Mouse (Mus musculus) limb, embryonic 10.5 days (tissue): ENCODE results near the gene Eef1e1. TPM values are rescaled to one million over a fixed set of nuclear protein-coding genes. Genes with fewer than 3 reads are reported as not detected.
A peak's percentile ranks its signal among the peaks of the same experiment; 100 is the strongest.
"Not testable (repeated sequence)": the region's sequence is repeated elsewhere in the genome, so short reads cannot be mapped to it uniquely, and the experiment has no call there.

ENCODE experiments used
- DNase-seq: peaks from one replicate; pipeline ENCODE4 v3.0.0-alpha.2; 2017; ENCODE audit warnings: low spot score
- H3K27ac ChIP-seq: fragments of 300-500 bp; sonication (generic); 2 replicates; pipeline ENCODE4 v1.5.1; 2016; ENCODE audit warnings: mild to moderate bottlenecking
- H3K27me3 ChIP-seq: fragments of 300-500 bp; sonication (generic); 2 replicates; pipeline ENCODE4 v1.6.1; 2016; ENCODE audit warnings: low read depth, mild to moderate bottlenecking; ENCODE audit not compliant: poor library complexity, severe bottlenecking
- H3K36me3 ChIP-seq: fragments of 300-500 bp; sonication (generic); 2 replicates; pipeline ENCODE4 v1.6.1; 2016; ENCODE audit warnings: mild to moderate bottlenecking, moderate library complexity
- H3K4me1 ChIP-seq: fragments of 300-500 bp; sonication (generic); 2 replicates; pipeline ENCODE4 v1.6.1; 2016
- H3K4me3 ChIP-seq: fragments of 300-500 bp; sonication (generic); 2 replicates; pipeline ENCODE4 v1.5.1; 2016; ENCODE audit warnings: mild to moderate bottlenecking, moderate library complexity
- H3K9me3 ChIP-seq: fragments of 300-500 bp; sonication (generic); replicated peaks from 2 replicates; pipeline ENCODE4 v1.6.1; 2016; ENCODE audit warnings: mild to moderate bottlenecking
- WGBS: fragments of 180-500 bp; shearing (Covaris S2); methylation state at CpG from one replicate; pipeline ENCODE4 v1.1.7; 2016; 5-methylcytosine and 5-hydroxymethylcytosine counted together
- polyA plus RNA-seq: library from polyadenylated mRNA; unstranded; fragments of >200 nt; fragmentation: Nextera tagmentation; extraction: Ambion mirVana; gene quantifications from 2 replicates; pipeline ENCODE4 v1.2.1, GENCODE M21; 2016

Eef1e1 gene
- polyA plus RNA-seq, 1 experiment from 2014 or later: 59.0 TPM

DNA sequence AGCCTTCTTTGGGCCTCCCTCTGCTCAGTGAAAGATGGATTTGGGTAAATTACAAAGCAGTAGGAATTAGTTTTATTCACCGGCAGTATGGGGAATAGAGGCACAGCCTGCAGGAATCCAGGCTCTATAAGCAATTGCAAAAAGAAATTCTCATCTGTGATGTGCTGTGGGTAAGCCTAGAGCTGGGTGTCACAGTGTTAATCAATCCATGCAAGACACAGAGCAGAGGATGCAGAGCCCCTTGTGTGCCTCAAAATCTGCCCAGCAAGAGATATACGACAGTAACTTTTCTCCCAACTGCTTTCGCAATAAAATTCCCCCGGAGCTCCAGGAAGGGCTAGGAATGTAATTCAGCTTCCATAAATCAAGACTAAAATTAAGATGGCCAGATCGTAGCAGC lies 17.4 kb downstream of the Eef1e1 start:
- H3K9me3 ChIP-seq: no peaks in the 10 kb centered on the region
- WGBS: 82% methylated on average over 5 of the region's 5 CpGs
- peaks cover 48% of the 10 kb centered on the region for H3K36me3 ChIP-seq
- no peaks in the 10 kb centered on the region for H3K4me1 ChIP-seq
- no peak overlapping the region for H3K4me3 ChIP-seq
- H3K27me3 ChIP-seq: no peaks in the 10 kb centered on the region
- DNase-seq: no peak
- no peak overlapping the region for H3K27ac ChIP-seq

DNA sequence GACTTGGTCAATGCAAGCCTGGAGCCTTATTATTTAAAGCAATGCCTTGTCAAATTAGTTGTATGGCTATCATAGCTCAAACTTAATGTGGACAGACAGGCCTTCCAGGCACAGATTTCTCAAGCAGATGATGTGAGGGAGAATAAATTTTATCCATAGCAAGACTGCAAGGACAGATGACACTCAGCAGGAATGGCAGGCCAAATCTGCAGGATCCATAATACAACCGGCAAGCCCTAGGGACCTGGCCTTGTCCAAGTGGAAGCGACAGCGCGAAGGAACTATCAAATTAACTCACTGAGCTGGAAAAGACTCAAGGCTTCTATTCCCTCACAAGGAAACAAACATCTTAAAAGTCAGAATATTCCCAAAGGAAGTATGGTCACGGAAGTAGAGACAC lies 17.9 kb downstream of the Eef1e1 start:
- H3K4me3 ChIP-seq: no peak overlapping the region
- WGBS: 94% methylated on average over 5 of the region's 5 CpGs
- H3K4me1 ChIP-seq: no peaks in the 10 kb centered on the region

DNA sequence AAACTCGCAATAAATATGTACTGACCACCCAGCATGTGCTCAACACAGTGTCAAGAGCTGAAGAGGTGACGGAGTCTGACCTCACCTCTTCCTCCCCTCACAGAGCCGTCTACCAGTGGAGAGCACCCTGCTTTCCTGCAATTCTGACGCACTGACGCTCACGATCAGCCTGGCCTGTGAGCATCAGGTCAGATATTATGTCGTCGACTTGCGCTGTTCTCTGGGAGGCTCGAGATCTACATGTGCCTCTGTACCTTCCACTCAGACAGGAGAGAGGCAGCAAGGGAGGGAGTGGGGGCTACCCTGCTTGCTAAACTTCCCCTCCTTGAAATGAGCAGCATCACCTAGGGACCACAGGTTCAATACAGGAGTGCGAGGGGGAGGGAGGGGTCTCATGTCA lies 20.2 kb downstream of the Eef1e1 start:
- no peak for DNase-seq
- WGBS: 80% methylated on average over 11 of the region's 11 CpGs
- peaks cover 21% of the 10 kb centered on the region for H3K36me3 ChIP-seq

More for the DNA sequence above, 17.9 kb downstream of the Eef1e1 start:
- H3K27me3 ChIP-seq: no peaks in the 10 kb centered on the region
- no peak overlapping the region for H3K27ac ChIP-seq
- no peak for DNase-seq
- H3K9me3 ChIP-seq: no peaks in the 10 kb centered on the region
- peaks cover 43% of the 10 kb centered on the region for H3K36me3 ChIP-seq

DNA sequence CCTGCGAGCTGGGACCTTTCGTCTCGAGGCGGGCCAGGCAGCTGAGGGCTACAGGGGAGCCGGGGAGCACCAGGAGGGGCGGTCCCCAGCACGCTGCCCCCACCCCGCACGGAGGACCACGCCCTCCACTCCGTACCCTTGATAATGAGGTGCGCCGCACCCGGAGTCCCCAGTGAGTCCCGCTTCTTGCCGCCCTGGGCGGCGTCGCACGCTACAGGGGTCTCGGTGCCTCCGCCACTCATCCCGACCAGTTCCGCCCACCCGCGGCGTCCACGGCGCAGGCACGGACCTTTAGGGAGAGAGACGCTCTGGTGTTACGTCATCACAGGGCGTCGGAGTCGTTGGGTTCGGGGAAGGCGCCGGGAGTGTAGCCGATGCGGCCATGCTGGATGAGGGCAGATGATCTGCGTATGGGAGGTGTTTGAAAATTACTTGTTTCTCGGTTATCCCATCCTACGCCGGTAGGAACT lies 24.0 kb downstream of the Eef1e1 start, which contains the start of gene Bloc1s5:
Gene Bloc1s5, minus strand, starts transcription at position 310 of the 470 bp plus-strand sequence.
- H3K36me3 ChIP-seq: 0 out of 2 replicates have a peak, but pooled peaks cover 3% of the 10 kb centered on the region
- peak; percentile 95 for DNase-seq
- peaks cover 6% of the 10 kb centered on the region; the same call in 1 of the 2 replicates for H3K4me1 ChIP-seq
- under 1% methylated on average over 44 of the region's 44 CpGs for WGBS
- no peaks in the 10 kb centered on the region for H3K27me3 ChIP-seq
- H3K9me3 ChIP-seq: no peaks in the 10 kb centered on the region
- peak within 1 kb of the TSS; percentile 94 for H3K4me3 ChIP-seq
- peak within 1 kb of the TSS; percentile 93 for H3K27ac ChIP-seq

More for the DNA sequence above, 20.2 kb downstream of the Eef1e1 start:
- Histone ChIP-seq H3K4me3 (no peak overlapping the region), H3K4me1 (peaks cover 6% of the 10 kb centered on the region; the same call in 1 of the 2 replicates), H3K27ac (no peak overlapping the region), H3K27me3 (no peaks in the 10 kb centered on the region), H3K9me3 (no peaks in the 10 kb centered on the region)

DNA sequence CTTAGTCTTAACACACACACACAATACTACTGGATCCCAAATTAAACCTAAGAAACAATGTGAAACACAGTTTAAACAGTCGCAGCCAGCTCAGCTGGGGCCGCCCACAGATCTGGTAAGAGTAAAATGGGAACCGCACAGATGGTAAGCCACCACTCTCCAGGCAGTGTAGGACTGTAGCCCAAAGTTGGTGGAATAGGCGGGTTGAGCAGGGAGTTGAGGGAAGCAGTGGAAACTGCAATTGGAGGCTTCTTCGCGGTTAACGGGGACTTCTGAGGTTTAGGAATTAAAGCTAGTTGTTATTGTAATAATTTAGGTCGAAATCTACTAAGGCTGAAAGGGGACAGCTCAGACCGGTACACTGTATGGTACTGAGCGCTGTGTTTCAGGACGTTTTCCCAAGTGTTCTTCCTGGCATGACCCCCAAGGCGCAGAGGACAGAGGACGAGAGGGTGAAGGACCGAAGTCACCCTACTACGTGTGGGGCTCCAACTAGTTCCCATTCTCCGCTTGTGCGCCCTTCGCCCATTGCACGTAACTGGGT lies 24.5 kb downstream of the Eef1e1 start:
- Histone ChIP-seq H3K4me3 (peak overlapping the region; percentile 94), H3K36me3 (0 out of 2 replicates have a peak, but pooled peaks cover 3% of the 10 kb centered on the region), H3K27me3 (no peaks in the 10 kb centered on the region), H3K27ac (peak overlapping the region; percentile 93), H3K4me1 (peaks cover 6% of the 10 kb centered on the region; the same call in 1 of the 2 replicates), H3K9me3 (no peaks in the 10 kb centered on the region)
- 1% methylated on average over 19 of the region's 19 CpGs for WGBS
- DNase-seq: no peak

DNA sequence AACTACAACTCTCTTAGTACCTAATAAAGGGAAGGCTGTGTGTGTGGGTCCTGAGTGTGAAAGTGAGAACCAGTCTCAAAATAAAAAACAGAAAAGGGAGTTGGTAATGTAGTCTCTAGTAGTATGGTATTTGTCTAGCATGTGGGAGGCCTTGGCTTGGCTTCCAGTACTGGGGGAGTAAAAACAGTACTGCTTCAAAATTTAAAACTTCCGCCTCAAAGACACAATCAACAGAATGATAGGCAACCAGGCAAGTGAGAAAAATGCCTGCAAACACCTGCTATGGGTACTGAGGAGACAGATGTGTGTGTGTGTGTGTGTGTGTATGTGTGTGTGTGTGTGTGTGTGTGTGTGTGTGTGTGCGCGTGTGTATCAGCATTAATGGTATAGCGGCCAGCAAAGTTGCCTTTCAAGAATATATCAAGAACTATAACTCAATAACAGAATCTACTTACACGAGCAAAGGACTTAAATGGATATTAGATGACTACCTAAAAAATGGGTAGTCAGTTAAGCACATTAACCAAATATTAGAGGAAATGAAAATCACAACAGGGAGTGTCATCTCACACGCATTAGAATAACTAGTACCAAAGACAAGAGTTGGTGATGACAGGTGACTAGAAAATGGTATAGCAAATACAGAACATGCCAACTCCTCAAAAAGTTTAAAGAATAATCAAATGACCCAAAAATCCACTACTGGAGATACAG lies 25.4 kb downstream of the Eef1e1 start:
- H3K4me1 ChIP-seq: peaks cover 6% of the 10 kb centered on the region; the same call in 1 of the 2 replicates
- no peaks in the 10 kb centered on the region for H3K27me3 ChIP-seq
- 95% methylated on average over 6 of the region's 6 CpGs for WGBS
- DNase-seq: no peak
- 0 out of 2 replicates have a peak, but pooled peaks cover 3% of the 10 kb centered on the region for H3K36me3 ChIP-seq
- H3K27ac ChIP-seq: no peak overlapping the region
- H3K9me3 ChIP-seq: no peaks in the 10 kb centered on the region
- H3K4me3 ChIP-seq: no peak overlapping the region

DNA sequence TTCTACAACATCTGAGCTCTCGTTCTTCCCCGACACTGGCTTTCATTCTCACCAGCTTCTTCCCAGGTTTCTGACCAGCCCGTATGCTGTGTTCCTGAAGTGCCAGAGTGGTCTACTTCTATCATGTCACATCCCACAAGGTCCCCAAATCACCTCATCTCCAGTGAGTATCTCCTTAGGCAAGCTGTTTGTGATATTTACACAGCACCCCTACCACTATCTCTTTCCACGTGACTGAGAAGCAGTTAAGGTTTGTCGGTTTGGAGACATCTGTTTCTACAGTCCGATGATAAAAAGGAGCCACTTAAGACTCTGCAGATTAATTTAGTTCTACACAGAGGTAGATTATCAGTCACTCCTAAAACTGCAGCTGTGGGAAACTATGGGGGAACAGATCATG lies 26.3 kb downstream of the Eef1e1 start:
- DNase-seq: no peak
- Histone ChIP-seq H3K9me3 (no peaks in the 10 kb centered on the region), H3K4me1 (peaks cover 6% of the 10 kb centered on the region; the same call in 1 of the 2 replicates), H3K27me3 (no peaks in the 10 kb centered on the region), H3K27ac (no peak overlapping the region), H3K36me3 (0 out of 2 replicates have a peak, but pooled peaks cover 3% of the 10 kb centered on the region), H3K4me3 (no peak overlapping the region)
- WGBS: 90% methylated on average over 6 of the region's 6 CpGs

DNA sequence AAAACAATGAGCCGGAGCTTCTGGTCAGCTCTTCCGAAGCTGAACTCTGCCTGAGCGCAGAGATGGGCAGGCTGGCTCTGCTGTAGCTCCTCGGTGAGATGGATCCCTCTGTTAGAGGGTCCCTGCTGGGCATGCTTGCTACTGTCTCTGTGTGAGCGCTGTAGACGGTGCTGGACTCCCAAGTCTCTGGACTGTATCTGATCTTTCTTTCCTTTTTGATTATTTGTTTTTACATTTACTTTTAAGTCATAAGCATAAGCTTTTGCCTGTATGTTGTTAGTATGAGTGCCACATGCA lies 32.7 kb downstream of the Eef1e1 start:
- no peak for DNase-seq
- H3K27me3 ChIP-seq: no peaks in the 10 kb centered on the region
- whole genome bisulfite sequencing: 40% methylated on average over 6 of the region's 6 CpGs

DNA sequence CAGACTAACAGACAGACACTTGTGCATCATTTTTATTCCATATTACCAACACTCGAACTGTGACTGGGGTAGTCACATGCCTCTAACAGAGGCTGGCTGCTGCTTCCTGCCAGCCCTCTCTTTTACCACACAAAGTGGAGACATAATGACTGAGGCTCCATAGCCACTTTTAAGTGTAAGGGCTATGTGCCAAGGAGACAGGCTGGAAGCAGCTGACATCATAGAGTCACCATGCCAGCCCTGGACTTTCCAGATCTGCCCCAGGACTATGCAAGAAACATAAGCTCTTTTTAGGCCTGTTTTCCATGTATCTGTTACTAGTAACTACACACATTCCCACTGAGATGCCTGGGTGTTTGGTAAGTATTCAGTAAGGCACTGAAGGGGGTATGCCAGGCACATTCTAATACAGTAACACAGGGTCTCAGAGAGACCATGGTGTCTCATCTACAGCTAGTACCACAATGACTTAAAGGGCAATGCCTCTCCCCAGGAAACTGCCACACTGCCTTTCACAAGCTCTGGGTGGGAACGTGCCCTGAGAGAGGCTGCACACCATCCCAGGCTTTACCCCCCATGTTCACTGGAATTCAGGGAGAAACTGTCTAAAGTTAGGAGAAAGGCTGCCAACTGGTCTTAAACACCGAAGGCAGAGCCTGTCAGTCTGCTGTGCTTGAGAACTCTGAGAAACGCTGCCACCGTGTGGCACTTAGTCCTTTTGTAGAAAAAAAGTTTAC lies 33.2 kb downstream of the Eef1e1 start:
- 30% methylated on average over 5 of the region's 5 CpGs for WGBS
- peaks cover 15% of the 10 kb centered on the region; the same call in 1 of the 2 replicates for H3K36me3 ChIP-seq
- no peak overlapping the region for H3K4me3 ChIP-seq
- H3K27ac ChIP-seq: no peak overlapping the region
- H3K27me3 ChIP-seq: no peaks in the 10 kb centered on the region
- DNase-seq: no peak
- H3K9me3 ChIP-seq: no peaks in the 10 kb centered on the region
- no peaks in the 10 kb centered on the region for H3K4me1 ChIP-seq

More for the DNA sequence above, 32.7 kb downstream of the Eef1e1 start:
- no peak overlapping the region for H3K27ac ChIP-seq
- H3K36me3 ChIP-seq: peaks cover 15% of the 10 kb centered on the region; the same call in 1 of the 2 replicates
- no peaks in the 10 kb centered on the region for H3K9me3 ChIP-seq
- H3K4me1 ChIP-seq: no peaks in the 10 kb centered on the region
- no peak overlapping the region for H3K4me3 ChIP-seq

DNA sequence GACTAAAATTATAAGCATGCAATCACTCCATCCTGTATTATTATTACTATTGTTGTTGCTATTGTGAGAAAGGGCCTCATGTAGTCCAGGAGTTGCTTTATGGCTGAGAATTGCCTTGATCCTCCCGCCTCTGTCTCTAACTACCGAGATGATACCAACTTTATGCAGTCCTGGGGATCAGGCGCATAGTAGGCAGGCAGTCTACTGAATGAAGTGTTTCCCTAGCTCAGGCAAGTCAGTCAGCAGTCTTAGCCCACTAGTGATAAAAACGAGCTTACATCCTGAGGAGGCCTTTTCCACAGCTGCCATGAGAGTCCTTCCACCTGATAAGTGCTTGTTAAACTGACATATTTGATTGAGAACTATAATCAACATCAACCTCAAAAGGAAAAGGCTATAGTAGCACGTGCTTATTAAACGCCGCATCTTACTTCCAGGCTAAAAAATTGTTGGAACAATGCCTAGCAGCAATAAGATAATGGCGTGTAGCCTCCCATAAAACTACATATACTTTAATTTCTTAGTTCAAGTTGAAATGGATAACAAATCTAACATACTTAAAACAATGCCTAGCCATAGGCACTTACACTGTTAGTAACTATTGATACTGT lies 34.5 kb downstream of the Eef1e1 start:
- WGBS: 91% methylated on average over 8 of the region's 8 CpGs
- Histone ChIP-seq H3K36me3 (peaks cover 12% of the 10 kb centered on the region; the same call in 1 of the 2 replicates), H3K4me1 (no peaks in the 10 kb centered on the region), H3K4me3 (no peak overlapping the region), H3K9me3 (no peaks in the 10 kb centered on the region), H3K27ac (no peak overlapping the region), H3K27me3 (no peaks in the 10 kb centered on the region)
- no peak for DNase-seq

DNA sequence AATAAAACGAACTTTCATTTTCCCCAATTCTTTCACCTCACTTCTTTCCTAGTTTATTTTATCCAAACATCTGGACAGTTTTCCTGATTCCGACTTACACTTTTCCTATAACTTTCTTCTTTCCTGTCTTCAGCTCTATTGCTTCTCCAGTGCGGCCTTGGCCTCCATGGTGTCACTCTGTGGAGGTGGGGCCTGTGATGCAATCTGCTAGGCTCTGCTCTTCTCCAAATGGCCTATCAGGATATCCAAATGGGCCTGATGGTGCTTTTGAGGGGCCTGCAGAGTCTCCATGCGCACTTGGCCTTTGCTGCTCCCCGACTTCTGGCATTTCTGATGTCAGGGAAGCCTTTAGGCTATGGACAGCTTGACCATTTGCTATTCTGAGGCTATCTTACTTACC lies 35.6 kb downstream of the Eef1e1 start:
- H3K4me3 ChIP-seq: no peak overlapping the region

DNA sequence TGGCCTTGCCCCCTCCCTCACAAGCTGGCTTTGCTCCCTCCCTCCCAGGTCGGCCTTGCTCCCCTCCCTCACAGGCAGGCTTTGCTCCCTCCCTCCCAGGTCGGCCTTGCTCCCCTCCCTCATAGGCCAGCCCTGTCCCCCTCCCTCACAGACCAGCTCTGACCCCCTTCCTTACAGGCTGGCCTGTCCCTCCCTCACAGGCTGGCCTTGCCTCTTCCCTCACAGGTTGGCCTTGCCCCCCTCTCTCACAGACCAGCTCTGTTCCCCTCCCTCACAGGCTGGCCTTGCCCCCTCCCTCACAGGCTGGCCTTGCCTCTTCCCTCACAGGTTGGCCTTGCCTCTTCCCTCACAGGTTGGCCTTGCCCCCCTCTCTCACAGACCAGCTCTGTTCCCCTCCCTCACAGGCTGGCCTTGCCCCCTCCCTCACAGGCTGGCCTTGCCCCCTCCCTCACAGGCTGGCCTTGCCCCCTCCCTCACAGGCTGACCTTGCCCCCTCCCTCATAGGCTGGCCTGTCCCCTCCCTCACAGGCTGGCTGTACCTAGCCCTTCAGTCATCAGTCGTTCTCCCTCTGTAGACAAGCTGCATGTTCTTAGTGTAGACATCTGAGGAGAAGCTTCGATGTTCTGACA lies 40.7 kb downstream of the Eef1e1 start:
- not testable (repeated sequence) for DNase-seq, H3K4me3 ChIP-seq, H3K27ac ChIP-seq, H3K27me3 ChIP-seq, H3K4me1 ChIP-seq, H3K9me3 ChIP-seq
- peaks cover 18% of the 10 kb centered on the region for H3K36me3 ChIP-seq
- WGBS: 85% methylated on average over 4 of the region's 4 CpGs

More for the DNA sequence above, 35.6 kb downstream of the Eef1e1 start:
- WGBS: 89% methylated on average over 5 of the region's 5 CpGs
- no peaks in the 10 kb centered on the region for H3K27me3 ChIP-seq
- no peaks in the 10 kb centered on the region for H3K4me1 ChIP-seq
- no peak overlapping the region for H3K27ac ChIP-seq
- H3K36me3 ChIP-seq: peaks cover 12% of the 10 kb centered on the region; the same call in 1 of the 2 replicates
- no peaks in the 10 kb centered on the region for H3K9me3 ChIP-seq
- no peak for DNase-seq
